Mouse (Mus musculus): Measurements from ENCODE around the gene Stard13.

Stard13 gene

DNA sequence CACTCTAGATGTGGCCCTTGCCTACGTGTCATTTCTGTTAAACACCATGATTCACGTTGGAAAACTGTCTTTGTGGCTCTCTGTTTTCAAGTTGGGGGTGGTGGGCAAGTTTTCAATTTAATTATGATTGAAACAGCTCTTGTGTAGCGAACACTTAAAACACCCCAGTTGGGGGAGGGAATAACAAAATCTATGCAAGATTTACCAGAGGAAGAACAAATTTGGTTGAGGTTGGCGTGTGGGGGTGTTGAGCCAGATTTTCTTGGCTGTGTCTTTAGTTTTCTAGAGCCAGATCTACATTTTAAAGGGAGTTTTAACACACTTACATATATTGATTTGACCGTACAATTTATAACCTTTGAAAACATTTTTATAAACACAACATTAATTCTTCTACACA, 173.9 kb downstream of the Stard13 start:
- in situ Hi-C loops (cut with MboI), result no loop called here

DNA sequence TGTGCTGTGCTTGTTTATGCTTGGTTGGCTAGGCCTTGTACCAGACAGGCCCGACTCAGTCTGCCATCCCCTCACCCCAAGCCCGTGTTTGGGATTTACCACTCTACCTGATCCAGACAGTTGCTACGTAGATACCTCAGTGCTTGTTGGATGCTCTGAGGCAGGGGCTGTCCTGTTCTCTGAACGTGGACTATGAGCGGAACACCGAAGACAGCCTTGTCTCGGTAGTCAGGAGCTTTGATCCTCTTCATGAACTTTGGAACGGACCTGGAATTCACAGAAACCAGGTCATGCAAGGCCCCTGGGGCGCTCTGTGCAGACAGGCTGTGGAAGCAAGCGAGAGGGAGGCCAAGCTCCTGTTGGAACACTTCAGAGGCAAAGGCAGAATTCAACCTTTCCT, 174.3 kb downstream of the Stard13 start:
- in situ Hi-C loops (cut with MboI), result no loop called here

DNA sequence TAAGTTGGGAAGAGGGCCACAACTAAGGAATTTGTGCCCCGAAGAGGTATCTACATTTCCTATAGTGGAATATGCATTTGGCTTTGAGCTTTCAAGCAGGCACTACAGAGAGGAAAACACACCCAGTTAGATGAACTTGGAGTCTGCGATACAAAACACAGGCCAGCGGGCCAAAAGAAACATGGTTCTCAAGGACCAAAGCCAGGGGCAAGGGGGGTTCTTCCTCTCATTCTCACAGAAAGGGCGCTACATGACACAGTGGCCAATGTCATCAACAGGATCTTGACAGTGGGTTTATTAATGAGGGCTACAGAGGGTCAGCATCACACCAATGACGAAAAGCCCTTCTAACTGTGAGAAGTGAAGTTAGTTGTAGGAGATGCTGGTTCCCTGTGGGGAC, 175.9 kb downstream of the Stard13 start:
- in situ Hi-C loops (cut with MboI), result no loop called here

DNA sequence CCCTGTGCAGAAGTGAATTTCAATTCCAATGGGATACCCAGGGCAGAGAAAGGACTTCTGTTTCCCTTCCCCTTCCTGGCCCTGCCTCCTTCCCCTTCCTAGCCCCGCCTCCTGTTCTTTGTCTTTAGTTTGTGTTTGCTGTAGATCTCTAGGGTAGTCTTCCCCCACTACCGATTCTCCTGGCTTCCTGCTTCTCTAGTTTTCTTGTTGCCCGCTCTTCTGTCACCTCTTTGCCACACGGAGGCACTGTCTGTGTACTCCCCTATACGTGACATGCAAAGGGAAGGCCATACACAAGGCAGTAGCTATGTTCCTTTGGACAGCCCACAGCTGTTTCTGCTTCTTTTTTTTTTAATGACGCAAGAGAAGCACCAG, 176.7 kb downstream of the Stard13 start:
- in situ Hi-C loops (cut with MboI), result no loop called here

DNA sequence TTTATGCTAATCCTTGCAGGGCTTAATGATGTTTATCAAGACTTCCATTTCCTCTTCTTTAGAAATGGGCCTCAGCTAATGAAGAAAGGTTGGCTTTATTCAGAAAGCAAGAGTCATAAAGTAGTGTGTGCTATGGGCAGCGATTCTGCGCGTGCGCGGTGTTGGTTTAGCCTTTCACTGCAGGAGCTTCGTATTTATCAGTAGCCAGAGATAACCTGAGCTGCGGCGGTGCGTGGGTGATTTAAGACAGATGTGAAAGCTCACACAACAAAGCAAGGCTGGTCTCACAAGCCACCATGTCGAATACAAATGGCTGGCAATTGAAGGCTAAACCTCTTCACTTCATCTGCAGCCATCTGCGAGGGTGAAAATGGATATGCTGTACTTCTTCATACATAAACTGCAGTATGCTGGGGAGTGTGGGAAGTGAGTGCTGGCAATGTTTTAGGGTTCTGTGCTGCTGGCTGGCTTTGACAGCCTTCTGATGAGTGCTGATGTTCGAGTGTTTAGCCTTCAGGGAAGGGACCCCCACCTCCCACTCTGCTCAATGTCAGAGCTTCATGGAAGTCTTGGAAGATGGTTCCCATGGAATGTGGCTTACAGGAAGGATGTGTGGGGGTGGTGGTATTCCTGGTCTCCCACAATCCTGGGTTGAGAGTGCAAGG, 177.2 kb downstream of the Stard13 start:
- in situ Hi-C loops (cut with MboI), result no loop called here

DNA sequence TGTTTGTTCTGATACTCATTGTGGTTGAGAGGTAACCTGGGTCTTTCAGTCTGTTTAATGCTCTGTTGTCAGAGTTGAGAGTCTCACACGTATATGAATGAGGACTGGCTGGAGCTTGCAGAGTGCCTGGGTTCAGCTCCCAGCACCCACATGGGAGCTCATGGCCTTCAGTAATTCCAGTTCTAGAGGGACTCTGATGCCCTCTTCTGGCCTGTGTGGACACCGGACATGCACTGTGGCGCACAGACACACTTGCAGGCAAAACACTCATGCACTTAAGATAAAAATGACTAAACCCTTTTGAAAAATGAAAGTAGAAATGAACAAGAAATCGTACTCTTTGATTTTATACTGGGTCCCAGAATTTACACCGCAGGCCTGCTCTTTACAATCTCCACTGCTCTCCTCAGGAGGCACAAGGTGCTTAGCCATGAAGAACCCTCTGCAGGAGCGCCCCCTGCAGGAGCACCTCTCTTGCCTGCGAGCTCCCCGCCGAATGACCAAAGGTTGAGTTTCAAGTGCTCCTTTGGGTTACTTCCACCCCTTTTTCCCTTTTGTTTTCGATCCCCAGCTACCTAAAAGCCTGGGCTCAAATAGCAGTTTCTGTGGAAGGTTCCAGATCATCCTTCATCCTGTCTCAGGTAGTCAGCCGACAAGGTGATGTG, 178.1 kb downstream of the Stard13 start:
- in situ Hi-C loops (cut with MboI), result no loop called here

DNA sequence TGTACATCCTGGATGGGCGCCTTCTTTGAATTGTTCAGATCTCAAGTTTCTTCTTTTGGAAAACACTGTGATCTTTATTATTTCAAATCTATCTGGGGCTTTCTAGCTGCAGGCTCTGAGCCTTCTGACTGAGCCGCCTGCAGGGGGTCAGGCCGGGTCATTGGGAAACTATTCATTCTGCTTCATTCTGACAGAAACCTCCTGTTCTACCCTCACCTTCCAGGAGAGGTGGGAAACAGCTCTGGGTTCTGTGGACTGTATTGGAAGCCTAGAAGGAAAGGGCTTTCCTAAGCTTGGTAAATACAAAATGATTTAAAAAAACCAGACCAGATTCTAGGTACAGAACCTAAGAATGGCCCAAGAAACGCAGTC, 178.9 kb downstream of the Stard13 start:
- in situ Hi-C loops (cut with MboI), result no loop called here

DNA sequence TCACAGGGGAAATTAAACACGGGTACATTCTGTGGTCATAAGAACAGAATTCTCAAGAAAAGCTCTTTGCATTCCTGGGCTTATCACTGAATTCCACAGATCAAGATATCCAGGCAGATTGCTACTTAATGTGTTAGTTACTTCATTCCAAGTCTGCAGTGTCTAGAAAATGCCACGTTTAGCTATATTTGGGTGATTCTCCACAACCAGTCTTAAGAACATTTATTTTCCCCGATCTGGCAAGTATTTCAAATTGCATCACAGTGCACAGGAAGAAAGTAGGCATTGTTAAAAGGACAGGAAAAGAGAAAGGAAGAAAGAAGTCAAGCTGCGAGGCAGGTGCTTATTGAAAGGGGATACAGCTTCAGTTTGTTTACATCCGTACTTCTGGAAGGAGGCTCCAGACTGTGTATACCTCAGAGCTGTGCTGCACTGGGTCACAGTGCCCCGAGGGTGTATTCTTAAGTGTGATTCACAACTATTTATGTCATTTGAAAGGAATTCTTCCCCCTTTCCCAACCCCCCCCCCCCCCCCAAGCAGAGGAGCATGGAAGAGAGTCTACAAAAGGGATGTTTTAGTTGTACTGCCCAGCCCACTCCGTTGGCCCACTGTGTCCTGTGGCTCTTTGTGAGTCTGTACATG, 179.4 kb downstream of the Stard13 start:
- in situ Hi-C loops (cut with MboI), result no loop called here

DNA sequence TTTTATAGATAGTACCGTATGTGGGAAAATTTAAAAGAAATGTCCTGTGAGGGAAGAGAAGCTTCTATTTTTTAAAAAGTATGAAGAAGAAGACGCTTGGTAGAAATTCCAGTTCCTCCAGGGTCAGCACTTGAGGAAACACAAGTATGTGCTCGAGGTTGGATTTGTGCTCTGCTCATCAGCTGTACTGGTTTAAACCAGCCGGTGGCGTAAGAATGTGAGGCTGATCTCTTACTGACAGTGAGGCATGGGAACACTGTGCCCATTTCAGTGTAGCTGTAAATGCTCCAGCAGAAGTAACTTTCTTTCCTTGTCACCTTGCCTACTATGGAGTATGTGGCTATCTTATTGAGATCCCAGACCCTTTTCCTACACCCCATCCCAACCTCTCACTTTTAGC, 180.4 kb downstream of the Stard13 start:
- in situ Hi-C loops (cut with MboI), result no loop called here

DNA sequence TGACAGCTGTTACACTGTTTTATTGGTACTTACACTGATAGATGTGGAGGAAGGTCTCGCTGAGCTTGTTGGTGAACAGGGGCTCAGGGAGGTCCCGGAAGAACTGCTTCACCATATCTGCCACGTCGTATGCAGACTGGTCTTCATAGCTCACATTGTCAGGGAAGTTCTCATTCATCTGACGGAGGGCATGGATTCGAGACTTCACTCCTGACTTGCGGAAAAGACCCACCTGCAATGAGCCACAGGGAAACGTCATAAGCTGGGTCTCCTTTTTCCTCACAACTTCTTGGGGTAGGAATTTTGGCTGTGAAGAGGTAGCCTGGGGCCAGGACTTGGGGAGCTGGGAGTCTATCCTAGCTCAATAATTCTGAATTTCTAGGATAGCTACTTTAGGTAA, 181.3 kb downstream of the Stard13 start:
- in situ Hi-C loops (cut with MboI), result no loop called here

DNA sequence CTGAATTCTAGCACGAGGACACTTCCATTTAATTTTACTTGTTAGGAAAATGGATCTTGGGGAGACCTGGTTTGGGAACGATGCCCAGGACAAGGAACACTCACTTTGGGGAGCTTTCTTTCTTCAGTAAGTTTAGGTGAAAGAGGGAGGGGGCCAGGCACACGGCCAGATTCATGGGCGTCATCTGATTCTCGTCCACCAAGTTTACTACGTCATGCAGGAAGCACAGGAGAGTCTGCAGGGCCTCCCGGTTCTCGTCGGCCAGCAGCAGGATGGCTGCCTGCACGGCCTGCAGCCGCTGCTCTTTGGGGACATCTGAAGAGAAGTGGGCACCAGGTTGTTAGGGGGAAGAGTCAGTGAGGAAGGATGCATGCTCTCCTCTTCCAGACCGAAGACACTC, 186.1 kb downstream of the Stard13 start:
- in situ Hi-C loops (cut with MboI), result no loop called here

DNA sequence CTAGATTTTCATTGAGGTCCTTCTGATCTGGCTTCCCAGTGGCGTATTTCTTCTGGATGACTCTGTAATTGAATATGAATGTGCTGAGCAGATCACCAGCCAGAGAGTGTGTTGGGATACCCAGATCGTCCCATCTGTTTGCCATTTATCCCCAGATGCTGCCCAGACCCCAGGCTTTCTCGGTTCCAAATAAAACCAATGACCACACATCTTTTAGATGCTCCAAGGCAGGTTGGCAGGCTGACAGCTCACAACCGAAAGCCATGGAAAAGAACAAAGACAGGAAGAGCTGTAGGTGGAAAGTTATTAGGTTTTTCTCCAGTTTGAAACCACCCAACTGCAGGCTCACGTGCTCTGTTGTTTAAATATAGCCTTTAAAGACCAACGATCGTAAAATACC, 186.7 kb downstream of the Stard13 start:
- in situ Hi-C loops (cut with MboI), result no loop called here

DNA sequence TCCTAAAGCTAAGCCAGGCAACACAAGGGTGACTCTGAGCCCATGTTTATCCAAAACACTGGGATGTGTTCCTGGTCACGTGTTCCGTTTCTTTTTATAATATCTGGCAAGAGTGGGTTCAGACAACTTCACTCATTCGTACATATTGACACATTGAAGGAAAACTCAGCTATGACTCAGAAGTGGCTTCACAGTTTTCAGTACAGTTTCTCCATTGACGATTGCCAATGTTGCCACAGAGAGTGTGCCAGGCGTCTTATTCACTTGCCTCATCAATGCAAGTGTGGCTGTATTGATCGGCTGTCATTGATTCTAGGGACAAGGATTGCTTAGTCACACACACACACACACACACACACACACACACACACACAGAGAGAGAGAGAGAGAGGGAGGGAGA, 187.5 kb downstream of the Stard13 start:
- in situ Hi-C loops (cut with MboI), result no loop called here

DNA sequence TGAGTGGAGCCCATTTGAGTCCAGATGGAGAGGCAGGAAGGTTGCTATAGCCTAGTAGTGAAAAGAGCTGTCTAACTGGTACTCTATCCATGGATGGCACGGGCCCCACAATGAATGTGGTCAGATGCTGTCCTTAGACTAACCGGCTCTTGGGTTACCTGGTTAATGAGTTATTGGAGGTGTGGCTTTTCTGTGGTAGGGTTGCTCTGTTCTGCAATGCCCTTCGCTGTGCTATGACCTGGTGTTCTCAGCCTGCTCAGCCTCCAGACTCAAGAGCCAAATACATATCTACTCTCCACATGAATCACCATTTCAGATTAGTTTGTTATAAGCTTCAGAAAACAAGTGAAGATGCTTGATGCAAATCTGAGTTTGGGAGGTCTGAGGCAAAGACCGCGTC, 190.7 kb downstream of the Stard13 start:
- in situ Hi-C loops (cut with MboI), result no loop called here

DNA sequence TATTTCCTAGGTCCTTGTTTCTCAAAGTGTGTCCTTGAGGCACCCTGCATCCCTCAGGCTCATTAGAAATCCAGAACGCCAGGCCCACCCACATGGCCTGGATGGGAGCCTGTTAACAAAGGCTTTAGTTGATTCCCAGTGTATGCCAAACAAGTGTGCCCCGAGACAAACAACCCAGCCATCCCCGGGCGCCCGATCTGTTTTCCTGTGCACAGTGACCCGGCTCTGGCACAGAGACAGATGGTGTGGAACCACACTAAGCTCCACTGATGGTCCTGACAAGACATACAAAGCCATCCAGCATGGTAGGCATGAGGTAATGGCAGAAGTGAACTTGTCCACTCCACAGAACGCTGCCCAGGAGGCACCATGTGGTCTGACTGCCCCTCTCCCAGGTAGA, 195.8 kb downstream of the Stard13 start:
- in situ Hi-C loops (cut with MboI), result no loop called here

DNA sequence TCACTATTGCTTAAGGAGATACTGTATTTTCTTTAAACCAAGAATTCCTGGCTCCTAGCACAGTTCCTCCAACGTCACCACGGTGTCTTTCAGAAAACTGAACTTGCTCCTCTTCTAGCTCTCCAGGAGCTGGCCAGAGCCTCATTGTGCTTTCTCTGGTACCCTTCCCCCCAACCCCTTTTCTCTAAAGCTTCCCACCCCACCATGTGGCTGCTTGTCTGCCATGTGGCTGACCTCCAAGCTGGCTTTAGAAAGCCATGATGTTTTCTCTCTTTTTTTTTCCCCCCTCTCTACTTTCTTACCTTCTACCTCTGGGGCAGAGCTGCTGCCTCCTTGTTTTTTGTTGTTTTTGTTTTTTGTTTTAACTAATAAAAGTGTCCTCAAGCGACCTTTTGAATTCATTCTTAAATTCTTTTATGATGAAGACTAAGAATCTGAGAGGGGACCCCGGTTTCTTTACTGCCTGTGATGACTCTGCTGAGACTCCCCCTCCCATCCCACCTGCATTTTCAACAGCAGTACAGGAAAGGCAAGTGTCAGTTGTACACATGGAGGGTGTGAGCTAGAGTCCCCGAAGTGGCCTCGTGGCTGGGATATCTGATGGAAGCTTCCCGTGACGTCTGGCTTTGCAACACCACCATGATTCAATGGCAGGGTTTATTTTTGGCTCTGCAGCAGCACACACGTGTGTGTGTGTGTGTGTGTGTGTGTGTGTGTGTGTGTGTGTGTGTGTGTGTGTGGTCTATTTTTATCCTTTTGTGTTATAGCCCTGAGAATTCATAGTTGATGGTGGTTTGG, 198.7 kb downstream of the Stard13 start:
- in situ Hi-C loops (cut with MboI), result no loop called here

DNA sequence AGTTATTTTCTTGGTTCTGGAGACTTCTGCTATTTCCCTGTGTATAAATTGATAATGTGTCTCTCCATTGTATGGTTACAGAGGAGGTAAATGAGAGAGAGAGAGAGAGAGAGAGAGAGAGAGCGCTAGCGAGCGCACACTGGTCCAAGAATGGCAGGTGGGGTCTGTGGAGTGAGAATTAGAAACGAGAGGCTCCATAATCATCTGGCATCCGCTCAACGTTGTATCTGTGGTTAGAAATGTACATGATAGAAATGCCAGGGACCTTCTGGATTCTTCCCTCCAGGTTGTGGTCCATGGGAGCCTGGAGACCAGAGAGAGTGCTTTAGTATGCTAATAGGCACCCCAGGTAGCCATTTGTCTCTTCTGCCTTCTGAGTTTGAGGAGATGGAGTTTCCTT, 204.7 kb downstream of the Stard13 start:
- in situ Hi-C loops (cut with MboI), result no loop called here

DNA sequence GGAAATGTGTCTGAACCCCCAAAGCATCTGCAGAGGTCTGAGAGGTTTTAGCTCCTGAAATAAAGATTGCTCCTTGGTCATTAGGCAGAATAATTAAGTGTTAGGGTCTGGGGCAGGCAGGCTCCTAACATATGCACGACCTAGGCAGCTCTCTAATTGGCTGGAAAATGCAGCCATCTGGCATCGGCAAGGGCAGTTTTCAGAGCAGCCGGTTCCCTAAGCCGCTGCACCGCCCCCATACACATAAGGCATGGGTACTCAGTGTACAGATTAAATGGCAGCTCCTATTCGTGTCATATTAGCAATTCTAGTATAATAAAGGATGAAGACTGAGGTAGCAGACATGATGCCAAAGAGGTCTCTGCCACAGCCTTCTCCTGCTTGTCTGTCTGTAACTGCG, 206.5 kb downstream of the Stard13 start:
- in situ Hi-C loops (cut with MboI), result no loop called here

DNA sequence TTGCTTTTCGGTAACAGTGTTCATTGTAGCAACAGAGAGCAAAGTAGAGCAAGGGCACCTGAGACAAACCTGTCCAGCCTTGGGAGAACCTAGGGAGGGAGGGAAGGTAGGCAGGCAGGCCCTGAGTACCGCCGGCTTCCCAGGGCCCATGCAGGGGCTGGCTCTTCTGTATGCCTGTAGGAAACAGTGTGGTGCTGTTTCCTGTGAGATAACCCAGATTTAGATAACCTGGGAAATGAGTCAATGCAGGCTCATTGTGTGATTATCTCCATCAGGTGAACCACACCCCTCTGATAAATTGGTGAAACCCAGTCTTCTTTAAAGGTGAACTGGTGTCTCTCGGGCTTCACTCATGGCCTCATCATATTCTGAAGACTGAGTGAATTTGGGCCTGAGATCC, 207.6 kb downstream of the Stard13 start:
- in situ Hi-C loops (cut with MboI), result no loop called here

DNA sequence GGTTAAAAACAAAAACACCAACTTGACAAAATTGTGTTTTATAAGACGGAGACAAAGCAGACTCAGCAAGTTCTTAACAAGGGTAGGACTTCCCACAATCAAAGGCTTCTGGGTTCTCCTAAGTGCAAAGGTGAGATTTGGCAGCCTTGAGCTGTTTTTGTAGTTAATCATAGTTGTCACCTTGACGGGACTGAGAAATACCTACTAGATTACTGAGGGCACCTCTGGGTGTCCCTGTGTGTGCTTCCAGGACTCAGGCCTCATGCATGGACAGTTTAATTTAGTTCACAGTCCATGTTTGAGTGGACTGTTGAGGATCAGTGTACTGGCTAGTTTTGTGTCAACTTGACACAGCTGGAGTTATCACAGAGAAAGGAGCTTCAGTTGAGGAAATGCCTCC, 209.2 kb downstream of the Stard13 start:
- in situ Hi-C loops (cut with MboI), result no loop called here

DNA sequence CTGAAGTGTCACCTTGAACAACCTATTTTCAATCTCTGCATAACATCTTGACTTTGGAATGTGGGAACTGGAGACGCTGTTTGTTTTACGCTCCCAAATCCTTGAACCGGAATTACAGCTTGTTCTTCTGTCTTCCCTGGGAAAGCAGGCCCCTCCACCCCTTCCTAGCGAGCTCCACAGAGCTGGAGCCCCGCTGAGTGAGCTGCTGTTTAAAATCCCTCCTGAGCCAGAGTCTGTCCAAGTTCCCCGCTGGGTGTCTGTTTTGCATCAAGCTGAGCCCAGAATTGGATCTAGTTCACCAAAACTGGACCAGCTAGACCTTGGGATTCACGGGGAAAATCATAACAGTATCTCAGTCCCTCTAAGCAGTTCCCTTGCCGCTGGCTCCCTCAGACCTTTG, 210.2 kb downstream of the Stard13 start:
- in situ Hi-C loops (cut with MboI), result no loop called here

DNA sequence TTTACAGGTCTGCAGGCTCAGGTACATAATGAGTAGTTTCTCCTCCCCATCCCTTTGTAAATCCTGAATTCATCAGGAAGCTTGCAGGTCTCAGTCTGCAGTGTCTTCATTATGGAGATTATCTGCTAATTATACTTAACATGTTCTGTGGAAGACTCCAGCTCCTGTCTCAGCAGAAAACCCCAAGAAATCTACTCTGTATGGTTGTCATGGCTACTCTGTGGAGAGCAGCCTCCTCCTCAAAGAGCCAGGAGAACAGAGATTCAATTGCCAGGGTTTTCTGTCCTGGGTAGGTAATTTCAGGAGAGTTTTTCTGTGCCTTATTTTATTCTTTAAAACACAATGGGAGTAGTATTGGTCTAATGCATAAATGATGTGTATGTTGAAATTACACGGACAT, 210.7 kb downstream of the Stard13 start:
- in situ Hi-C loops (cut with MboI), result no loop called here

DNA sequence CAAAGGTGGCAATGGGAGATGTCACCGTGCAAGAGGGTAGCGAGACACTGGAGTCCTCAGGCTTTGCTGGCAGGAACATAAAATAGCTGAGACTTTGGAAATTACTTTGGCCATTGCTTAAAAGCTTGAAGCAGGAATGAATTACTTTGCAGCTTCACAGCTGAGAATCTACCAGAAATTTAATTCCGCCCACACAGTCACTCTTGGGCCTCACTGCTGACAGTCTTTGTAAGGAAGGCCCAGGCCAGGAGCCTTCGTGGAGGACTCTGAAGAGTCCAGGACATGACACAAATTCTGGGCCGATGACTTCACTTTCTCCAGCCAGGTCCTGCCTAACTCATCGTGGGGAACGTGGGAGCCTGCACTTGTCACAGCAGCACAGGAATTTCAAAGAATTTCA, 211.6 kb downstream of the Stard13 start:
- in situ Hi-C loops (cut with MboI), result no loop called here
